Mouse (Mus musculus): ENCODE data around the gene Abhd4.

Gene Abhd4

GRCm38 (mm10) chr14:54239002-54239736, 14.8 kb upstream of the Abhd4 start:
- DNase-seq: peak; percentile 94

- DNase-seq: no peak
These were observed 13.4 kb upstream of the Abhd4 start for GRCm38 (mm10) chr14:54240542-54240941.

GRCm38 (mm10) chr14:54244183-54244582, 9.8 kb upstream of the Abhd4 start:
- DNase-seq: no peak

- no peak for DNase-seq
These were observed 7.8 kb upstream of the Abhd4 start for GRCm38 (mm10) chr14:54246232-54246631.

GRCm38 (mm10) chr14:54249326-54249725, 4.7 kb upstream of the Abhd4 start:
- peak; percentile 80 for DNase-seq

- DNase-seq: no peak
These were observed 3.9 kb upstream of the Abhd4 start for GRCm38 (mm10) chr14:54250122-54250521.

GRCm38 (mm10) chr14:54254670-54255202, 748 bp downstream of the Abhd4 start:
- no peak for DNase-seq

- no peak for DNase-seq
These were observed 4.2 kb downstream of the Abhd4 start for GRCm38 (mm10) chr14:54258131-54258670.

GRCm38 (mm10) chr14:54259003-54259721, 5.2 kb downstream of the Abhd4 start:
- DNase-seq: peak; percentile 99

GRCm38 (mm10) chr14:54259722-54260085, 5.7 kb downstream of the Abhd4 start:
- DNase-seq: no peak

GRCm38 (mm10) chr14:54260196-54260595, 6.2 kb downstream of the Abhd4 start:
- DNase-seq: peak; percentile 26

GRCm38 (mm10) chr14:54261386-54261785, 7.4 kb downstream of the Abhd4 start:
- no peak for DNase-seq

GRCm38 (mm10) chr14:54262622-54263021, 8.6 kb downstream of the Abhd4 start:
- DNase-seq: no peak

GRCm38 (mm10) chr14:54263099-54263498, 9.1 kb downstream of the Abhd4 start:
- no peak for DNase-seq

- no peak for DNase-seq
These were observed 10.2 kb downstream of the Abhd4 start for GRCm38 (mm10) chr14:54264231-54264630.

GRCm38 (mm10) chr14:54265093-54265492, 11.1 kb downstream of the Abhd4 start:
- no peak for DNase-seq

GRCm38 (mm10) chr14:54265951-54266350, 12.0 kb downstream of the Abhd4 start:
- DNase-seq: no peak

GRCm38 (mm10) chr14:54267966-54268365, 14.0 kb downstream of the Abhd4 start:
- no peak for DNase-seq

GRCm38 (mm10) chr14:54269566-54269965, 15.6 kb downstream of the Abhd4 start:
- DNase-seq: no peak

- no peak for DNase-seq
These were observed 16.4 kb downstream of the Abhd4 start for GRCm38 (mm10) chr14:54270413-54270812.

GRCm38 (mm10) chr14:54271976-54272606, 18.1 kb downstream of the Abhd4 start:
- no peak for DNase-seq

- no peak for DNase-seq
These were observed 18.7 kb downstream of the Abhd4 start for GRCm38 (mm10) chr14:54272696-54273095.

- DNase-seq: no peak
These were observed 22.5 kb downstream of the Abhd4 start for GRCm38 (mm10) chr14:54276446-54276845.

Measured in kidney, postnatal 10 days (tissue).